Mouse (Mus musculus) forebrain, embryonic 15.5 days (tissue): ENCODE measurements at regions not wholly inside any gene's neighbourhood (a gene's known extent, or its start where the extent isn't known, plus 50 kb on each side); places are given as distances from the start of the nearest gene placed in this dataset.
A peak's percentile ranks its signal among the peaks of the same experiment; 100 is the strongest.

Experiments used
- ATAC-seq: fragments of 200-750 bp; cut with Nextera tagmentation; replicated peaks from 2 replicates; pipeline ENCODE4 v1.8.0; 2017; ENCODE audit warnings: mild to moderate bottlenecking, moderate TSS enrichment, moderate library complexity
- H3K27ac ChIP-seq: fragments of 300-500 bp; sonication (generic); replicated peaks from 2 replicates; pipeline ENCODE4 v1.5.1; 2015; ENCODE audit warnings: mild to moderate bottlenecking, inconsistent platforms
- H3K27me3 ChIP-seq: fragments of 300-500 bp; sonication (generic); 2 replicates; pipeline ENCODE4 v1.6.1; 2015; ENCODE audit warnings: inconsistent platforms
- H3K36me3 ChIP-seq: fragments of 300-500 bp; sonication (generic); 2 replicates; pipeline ENCODE4 v1.6.1; 2015; ENCODE audit warnings: mild to moderate bottlenecking, inconsistent platforms
- H3K4me1 ChIP-seq: fragments of 300-500 bp; sonication (generic); 2 replicates; pipeline ENCODE4 v1.6.1; 2015; ENCODE audit warnings: inconsistent platforms
- H3K4me2 ChIP-seq: fragments of 300-500 bp; sonication (generic); replicated peaks from 2 replicates; pipeline ENCODE4 v1.6.1; 2015; ENCODE audit warnings: mild to moderate bottlenecking, inconsistent platforms
- H3K4me3 ChIP-seq: fragments of 300-500 bp; sonication (generic); 2 replicates; pipeline ENCODE4 v1.5.1; 2015; ENCODE audit warnings: mild to moderate bottlenecking, inconsistent platforms
- H3K9ac ChIP-seq: fragments of 300-500 bp; sonication (generic); replicated peaks from 2 replicates; pipeline ENCODE4 v1.6.1; 2015; ENCODE audit warnings: mild to moderate bottlenecking, inconsistent platforms
- H3K9me3 ChIP-seq: fragments of 300-500 bp; sonication (generic); 2 replicates; pipeline ENCODE4 v1.6.1; 2016; ENCODE audit warnings: inconsistent platforms
- WGBS: fragments of 180-500 bp; shearing (Covaris S2); methylation state at CpG from one replicate; pipeline ENCODE4 v1.1.7; 2015; ENCODE audit warnings: mixed read lengths; 5-methylcytosine and 5-hydroxymethylcytosine counted together

- no peaks in the 10 kb centered on the region for H3K36me3 ChIP-seq
- no peak for ATAC-seq
- H3K27ac ChIP-seq: no peak overlapping the region
- no peak overlapping the region for H3K4me3 ChIP-seq
- H3K27me3 ChIP-seq: no peaks in the 10 kb centered on the region
- WGBS: 80% methylated on average over 5 of the region's 5 CpGs
- no peaks in the 10 kb centered on the region for H3K9me3 ChIP-seq
- H3K4me2 ChIP-seq: no peak overlapping the region
- no peaks in the 10 kb centered on the region for H3K4me1 ChIP-seq
- H3K9ac ChIP-seq: no peak overlapping the region
Measured at GRCm38 (mm10) chr10:36379351-36380302, 127.0 kb upstream of the Hs3st5 start.

GRCm38 (mm10) chr10:36383331-36383730 lies 123.3 kb upstream of the Hs3st5 start:
- Histone ChIP-seq H3K4me3 (no peak overlapping the region), H3K9me3 (no peaks in the 10 kb centered on the region), H3K27ac (no peak overlapping the region), H3K27me3 (no peaks in the 10 kb centered on the region), H3K4me2 (no peak overlapping the region), H3K9ac (no peak overlapping the region), H3K4me1 (no peaks in the 10 kb centered on the region), H3K36me3 (no peaks in the 10 kb centered on the region)
- WGBS: 56% methylated on average over 4 of the region's 4 CpGs
- ATAC-seq: peak; percentile 72

GRCm38 (mm10) chr10:36390062-36390461 lies 116.6 kb upstream of the Hs3st5 start:
- 0 out of 2 replicates have a peak, but pooled peaks have one; percentile 41 for ATAC-seq
- H3K4me2 ChIP-seq: no peak overlapping the region

GRCm38 (mm10) chr10:36393586-36393985 lies 113.0 kb upstream of the Hs3st5 start:
- no peaks in the 10 kb centered on the region for H3K36me3 ChIP-seq
- H3K9me3 ChIP-seq: no peaks in the 10 kb centered on the region
- H3K27ac ChIP-seq: no peak overlapping the region
- no peak overlapping the region for H3K4me2 ChIP-seq
- no peaks in the 10 kb centered on the region for H3K27me3 ChIP-seq
- no peak overlapping the region for H3K4me3 ChIP-seq
- no peaks in the 10 kb centered on the region for H3K4me1 ChIP-seq
- no peak overlapping the region for H3K9ac ChIP-seq
- 73% methylated on average over 4 of the region's 4 CpGs for WGBS
- no peak for ATAC-seq

More at GRCm38 (mm10) chr10:36390062-36390461, 116.6 kb upstream of the Hs3st5 start:
- Histone ChIP-seq H3K27me3 (no peaks in the 10 kb centered on the region), H3K9me3 (no peaks in the 10 kb centered on the region), H3K9ac (no peak overlapping the region), H3K4me3 (no peak overlapping the region), H3K36me3 (no peaks in the 10 kb centered on the region), H3K27ac (no peak overlapping the region), H3K4me1 (no peaks in the 10 kb centered on the region)
- 81% methylated on average over 2 of the region's 2 CpGs for WGBS

GRCm38 (mm10) chr10:36396576-36396975 lies 110.0 kb upstream of the Hs3st5 start:
- H3K4me3 ChIP-seq: no peak overlapping the region
- no peaks in the 10 kb centered on the region for H3K36me3 ChIP-seq
- no peak for ATAC-seq
- 96% methylated on average over 1 of the region's 1 CpGs for WGBS
- no peaks in the 10 kb centered on the region for H3K27me3 ChIP-seq
- no peaks in the 10 kb centered on the region for H3K4me1 ChIP-seq
- no peak overlapping the region for H3K9ac ChIP-seq
- H3K9me3 ChIP-seq: no peaks in the 10 kb centered on the region
- H3K4me2 ChIP-seq: no peak overlapping the region
- no peak overlapping the region for H3K27ac ChIP-seq

DNA sequence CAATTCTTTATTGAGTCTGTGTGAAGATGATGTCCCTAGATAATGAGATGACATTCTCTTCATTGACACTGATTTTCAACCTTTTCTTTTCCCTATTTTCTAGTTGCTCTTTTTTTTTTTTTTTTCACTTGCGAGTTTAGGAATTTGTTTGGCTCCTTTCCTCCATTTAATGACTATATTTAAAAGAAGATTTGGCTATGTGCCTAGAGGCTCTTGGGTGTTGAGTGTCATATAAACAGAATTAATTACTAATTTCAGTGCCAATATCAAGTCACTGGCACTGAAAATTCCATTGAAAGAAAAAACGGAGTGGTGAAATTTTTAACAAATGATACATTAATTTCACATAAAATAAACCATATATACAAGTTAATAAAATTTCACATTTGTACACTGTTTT lies 98.6 kb upstream of the Hs3st5 start:
- Histone ChIP-seq H3K27me3 (no peaks in the 10 kb centered on the region), H3K9ac (no peak overlapping the region), H3K4me1 (no peaks in the 10 kb centered on the region), H3K4me3 (no peak overlapping the region), H3K9me3 (no peaks in the 10 kb centered on the region), H3K36me3 (no peaks in the 10 kb centered on the region), H3K4me2 (no peak overlapping the region), H3K27ac (no peak overlapping the region)
- ATAC-seq: no peak
- 35% methylated on average over 2 of the region's 2 CpGs for WGBS

DNA sequence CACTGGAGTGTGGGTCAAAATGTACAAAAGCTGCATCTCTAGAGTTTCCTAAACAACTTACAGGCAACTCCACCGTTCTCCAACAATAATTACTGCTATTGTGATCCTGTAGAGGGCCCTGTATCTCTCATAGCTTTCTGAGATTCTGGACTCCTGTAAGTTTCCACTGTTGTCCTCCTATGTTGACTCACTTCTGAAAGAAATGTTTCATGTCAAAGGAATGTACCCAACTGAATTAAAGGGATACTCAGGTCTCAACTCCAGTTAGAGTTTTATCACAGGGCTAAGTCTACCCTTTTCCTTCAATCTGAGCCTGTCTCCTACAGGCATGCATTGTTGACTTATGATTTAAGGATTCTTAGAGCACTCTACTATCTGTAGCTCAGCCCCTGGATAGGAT lies 75.3 kb upstream of the Hs3st5 start:
- no peak overlapping the region for H3K4me3 ChIP-seq
- 92% methylated on average over 1 of the region's 1 CpGs for WGBS
- no peak for ATAC-seq

DNA sequence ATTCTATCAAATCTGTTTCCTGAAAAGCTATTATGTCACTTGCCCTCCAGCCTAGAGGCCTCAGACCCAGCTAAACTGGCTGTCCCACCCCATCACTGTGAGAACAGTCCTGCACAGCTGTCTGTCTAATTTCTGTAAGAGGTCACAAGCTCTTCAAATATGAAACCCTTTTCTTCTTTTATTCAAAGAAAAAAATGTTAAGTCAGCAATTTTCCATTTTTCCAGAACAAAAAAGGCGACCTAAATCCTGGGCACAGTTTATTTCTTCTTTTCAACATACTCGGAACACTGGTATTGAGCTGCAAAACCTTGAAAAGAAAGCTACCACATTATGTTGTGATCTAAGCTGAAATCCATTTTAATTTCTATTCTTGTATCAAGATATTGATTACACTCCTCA lies 69.2 kb upstream of the Hs3st5 start:
- Histone ChIP-seq H3K27ac (no peak overlapping the region), H3K4me2 (no peak overlapping the region), H3K36me3 (no peaks in the 10 kb centered on the region), H3K4me3 (no peak overlapping the region), H3K9ac (no peak overlapping the region), H3K27me3 (no peaks in the 10 kb centered on the region), H3K4me1 (no peaks in the 10 kb centered on the region), H3K9me3 (no peaks in the 10 kb centered on the region)
- no peak for ATAC-seq
- 70% methylated on average over 2 of the region's 2 CpGs for WGBS

More for the DNA sequence above, 75.3 kb upstream of the Hs3st5 start:
- H3K27ac ChIP-seq: no peak overlapping the region
- no peak overlapping the region for H3K9ac ChIP-seq
- H3K36me3 ChIP-seq: no peaks in the 10 kb centered on the region
- H3K4me1 ChIP-seq: no peaks in the 10 kb centered on the region
- no peaks in the 10 kb centered on the region for H3K9me3 ChIP-seq
- no peak overlapping the region for H3K4me2 ChIP-seq
- no peaks in the 10 kb centered on the region for H3K27me3 ChIP-seq
